Mouse (Mus musculus) erythroblast, embryonic 14.5 days (primary cell): ENCODE data around the gene Akap2. TPM values are rescaled to one million over a fixed set of nuclear protein-coding genes. Genes with fewer than 3 reads are reported as not detected.

Source experiments
- H3K27me3 ChIP-seq: 2 replicates; pipeline ENCODE4 v1.6.1; 2012; ENCODE audit warnings: inconsistent platforms; ENCODE audit not compliant: control insufficient read depth
- H3K36me3 ChIP-seq: 2 replicates; pipeline ENCODE4 v1.6.1; 2012; ENCODE audit warnings: mild to moderate bottlenecking, inconsistent platforms; ENCODE audit not compliant: control insufficient read depth
- H3K4me1 ChIP-seq: 2 replicates; pipeline ENCODE4 v1.6.1; 2012; ENCODE audit warnings: inconsistent platforms; ENCODE audit not compliant: control insufficient read depth
- H3K4me3 ChIP-seq: replicated peaks from 2 replicates; pipeline ENCODE3; 2012; ENCODE audit warnings: moderate library complexity, mild to moderate bottlenecking, inconsistent platforms
- H3K9me3 ChIP-seq: 2 replicates; pipeline ENCODE4 v1.6.1; 2012; ENCODE audit warnings: low read length, inconsistent platforms, mixed read lengths; ENCODE audit not compliant: control insufficient read depth
- GATA1 ChIP-seq: IDR thresholded peaks from 2 replicates; pipeline ENCODE4 v1.6.1; 2012; ENCODE audit warnings: low read length, inconsistent platforms, mixed read lengths
- TAL1 ChIP-seq: IDR thresholded peaks from 3 replicates; pipeline ENCODE4 v1.6.1; 2012; ENCODE audit warnings: low read length, inconsistent platforms, mixed read lengths
- polyA plus RNA-seq: library from polyadenylated mRNA; stranded (reverse); fragments of >175 nt; gene quantifications from 2 replicates; pipeline ENCODE4 v1.2.3, GENCODE M21; 2012

Akap2 gene
- polyA plus RNA-seq, 1 experiment, result under 0.01 TPM

DNA sequence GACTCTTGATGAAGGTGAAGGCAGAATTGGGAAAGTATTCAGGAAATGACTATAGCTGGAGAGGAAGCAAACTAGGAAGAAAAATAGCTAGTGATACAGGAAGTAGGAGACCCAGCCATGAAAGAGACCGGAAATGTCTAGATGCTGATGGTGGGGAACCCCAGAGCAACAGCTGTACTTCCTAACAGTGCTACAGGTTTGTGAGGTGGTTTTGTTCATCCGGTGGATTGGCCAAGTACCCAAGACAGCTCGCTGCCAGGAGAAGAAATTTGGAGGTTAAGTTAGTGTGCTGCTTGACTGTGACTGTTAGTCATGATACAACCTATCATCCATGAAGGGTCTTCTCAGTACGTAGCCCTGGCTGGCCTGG, 96.1 kb downstream of the Akap2 start:
- no peak for TF ChIP-seq TAL1
- TF ChIP-seq GATA1, result no peak

GRCm38 (mm10) chr4:57815355-57815754, 97.9 kb downstream of the Akap2 start:
- Histone ChIP-seq H3K27me3 (no peaks in the 10 kb centered on the region), H3K9me3 (0 out of 2 replicates have a peak, but pooled peaks cover 2% of the 10 kb centered on the region), H3K4me3 (no peak overlapping the region), H3K36me3 (no peaks in the 10 kb centered on the region), H3K4me1 (peaks cover 4% of the 10 kb centered on the region)
- no peak for TF ChIP-seq TAL1
- no peak for TF ChIP-seq GATA1

More for the DNA sequence above, 96.1 kb downstream of the Akap2 start:
- Histone ChIP-seq H3K4me1 (peaks cover 4% of the 10 kb centered on the region), H3K4me3 (no peak overlapping the region), H3K36me3 (no peaks in the 10 kb centered on the region), H3K27me3 (no peaks in the 10 kb centered on the region), H3K9me3 (0 out of 2 replicates have a peak, but pooled peaks cover 2% of the 10 kb centered on the region)

DNA sequence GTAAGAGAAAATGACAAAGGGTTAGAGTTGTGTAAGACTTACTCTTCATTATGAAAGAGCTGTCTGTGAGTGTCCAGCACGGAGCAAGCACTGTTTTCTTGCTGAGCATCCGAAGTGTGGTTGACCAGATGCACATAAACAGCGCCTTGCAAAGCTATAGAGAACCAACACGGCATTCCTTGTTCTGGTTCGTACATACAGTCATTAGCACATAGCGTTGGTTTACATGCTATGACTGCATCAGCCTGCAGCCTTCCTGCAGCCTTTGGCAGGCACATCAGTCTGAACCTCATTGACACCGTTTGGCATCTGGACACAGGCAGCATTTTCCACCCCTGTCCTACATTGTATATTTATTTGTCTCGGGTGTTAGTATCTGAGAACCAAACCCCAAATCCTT, 98.7 kb downstream of the Akap2 start:
- H3K36me3 ChIP-seq, result no peaks in the 10 kb centered on the region
- TF ChIP-seq GATA1 (no peak), TAL1 (no peak)
- H3K4me3 ChIP-seq, result no peak overlapping the region
- H3K27me3 ChIP-seq, result no peaks in the 10 kb centered on the region
- peaks cover 4% of the 10 kb centered on the region for H3K4me1 ChIP-seq
- 0 out of 2 replicates have a peak, but pooled peaks cover 2% of the 10 kb centered on the region for H3K9me3 ChIP-seq

DNA sequence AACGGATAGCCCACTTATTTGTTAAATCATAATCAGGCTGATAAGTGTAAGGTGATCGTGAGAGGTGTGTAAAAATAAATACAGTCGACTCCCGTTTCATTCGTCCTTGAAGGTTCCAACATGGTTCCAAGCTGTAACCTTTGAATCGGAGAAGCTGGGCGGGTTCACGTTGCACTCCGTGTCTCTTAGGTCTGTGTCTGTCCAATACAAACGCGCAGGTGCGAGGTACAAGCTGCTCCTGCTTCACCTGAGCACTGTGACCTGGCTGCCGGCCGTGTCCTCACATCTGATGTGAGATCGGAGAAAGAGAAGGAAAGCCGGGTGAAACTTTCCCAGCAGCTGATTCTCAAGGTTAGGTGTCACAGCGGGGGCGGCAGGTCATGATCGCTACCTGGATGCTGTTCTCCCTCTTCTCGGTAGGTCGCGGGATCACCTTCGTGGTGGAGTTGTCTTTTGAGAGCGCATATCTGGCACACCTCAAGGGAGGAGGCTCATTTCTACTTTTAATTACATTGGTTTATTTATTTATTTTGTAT, 103.5 kb downstream of the Akap2 start:
- TF ChIP-seq TAL1 (no peak), GATA1 (no peak)
- H3K27me3 ChIP-seq, result no peaks in the 10 kb centered on the region
- no peaks in the 10 kb centered on the region for H3K36me3 ChIP-seq
- H3K4me3 ChIP-seq, result no peak overlapping the region
- H3K9me3 ChIP-seq, result 0 out of 2 replicates have a peak, but pooled peaks cover 2% of the 10 kb centered on the region
- H3K4me1 ChIP-seq, result no peaks in the 10 kb centered on the region

DNA sequence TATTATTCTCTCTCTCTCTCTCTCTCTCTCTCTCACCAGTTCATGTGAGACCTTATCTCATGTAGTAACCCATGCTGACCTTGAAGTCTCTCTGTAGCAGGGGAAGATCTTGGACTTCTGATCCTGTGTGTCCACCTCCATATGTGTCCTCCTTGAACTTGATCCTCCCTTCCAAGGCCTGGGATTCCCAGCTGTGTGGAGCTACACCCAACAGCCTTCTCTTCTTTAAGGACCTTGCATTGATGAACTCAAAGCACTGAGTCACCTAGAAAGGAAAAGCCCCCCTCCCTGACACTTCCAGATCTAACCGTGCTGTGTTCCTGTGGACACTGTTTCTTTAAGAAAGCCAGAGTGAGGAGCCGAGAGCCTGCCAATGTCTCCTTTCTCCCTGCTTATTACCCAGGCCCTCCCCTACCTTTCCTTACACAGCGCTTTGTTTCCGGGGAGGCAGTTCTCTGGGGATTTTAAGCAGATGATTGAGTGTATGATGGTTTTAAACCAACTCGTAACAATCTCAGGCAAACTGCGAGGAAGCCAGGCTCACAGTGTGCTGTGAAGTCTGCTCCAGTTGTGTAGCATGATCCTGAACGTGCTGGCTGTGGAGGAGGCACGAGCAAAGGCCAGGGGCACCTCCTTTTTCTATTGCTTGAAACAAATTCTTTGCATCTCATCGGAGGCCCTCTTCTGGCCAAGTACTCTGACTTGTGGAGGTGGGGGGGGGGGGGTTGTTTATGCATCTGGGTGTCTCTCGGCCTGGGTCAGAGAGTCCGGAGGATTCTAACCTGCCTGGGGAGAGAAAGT, 104.3 kb downstream of the Akap2 start:
- Histone ChIP-seq H3K4me1 (no peaks in the 10 kb centered on the region), H3K36me3 (no peaks in the 10 kb centered on the region), H3K4me3 (no peak overlapping the region), H3K27me3 (no peaks in the 10 kb centered on the region), H3K9me3 (0 out of 2 replicates have a peak, but pooled peaks cover 2% of the 10 kb centered on the region)
- no peak for TF ChIP-seq GATA1
- no peak for TF ChIP-seq TAL1

GRCm38 (mm10) chr4:57822641-57823040, 105.2 kb downstream of the Akap2 start:
- no peak for TF ChIP-seq GATA1
- TF ChIP-seq TAL1, result no peak
- Histone ChIP-seq H3K4me3 (no peak overlapping the region), H3K27me3 (no peaks in the 10 kb centered on the region), H3K9me3 (no peaks in the 10 kb centered on the region), H3K4me1 (no peaks in the 10 kb centered on the region), H3K36me3 (no peaks in the 10 kb centered on the region)

- H3K36me3 ChIP-seq, result no peaks in the 10 kb centered on the region
- no peak overlapping the region for H3K4me3 ChIP-seq
- H3K27me3 ChIP-seq, result no peaks in the 10 kb centered on the region
- no peak for TF ChIP-seq TAL1
- no peak for TF ChIP-seq GATA1
- no peaks in the 10 kb centered on the region for H3K4me1 ChIP-seq
- H3K9me3 ChIP-seq, result no peaks in the 10 kb centered on the region
Observed at GRCm38 (mm10) chr4:57824626-57825240, 107.3 kb downstream of the Akap2 start.

- H3K4me1 ChIP-seq, result no peaks in the 10 kb centered on the region
- TF ChIP-seq TAL1 (no peak), GATA1 (no peak)
- H3K4me3 ChIP-seq, result no peak overlapping the region
- no peaks in the 10 kb centered on the region for H3K27me3 ChIP-seq
- no peaks in the 10 kb centered on the region for H3K36me3 ChIP-seq
- H3K9me3 ChIP-seq, result no peaks in the 10 kb centered on the region
Observed at GRCm38 (mm10) chr4:57826272-57826671, 108.8 kb downstream of the Akap2 start.

DNA sequence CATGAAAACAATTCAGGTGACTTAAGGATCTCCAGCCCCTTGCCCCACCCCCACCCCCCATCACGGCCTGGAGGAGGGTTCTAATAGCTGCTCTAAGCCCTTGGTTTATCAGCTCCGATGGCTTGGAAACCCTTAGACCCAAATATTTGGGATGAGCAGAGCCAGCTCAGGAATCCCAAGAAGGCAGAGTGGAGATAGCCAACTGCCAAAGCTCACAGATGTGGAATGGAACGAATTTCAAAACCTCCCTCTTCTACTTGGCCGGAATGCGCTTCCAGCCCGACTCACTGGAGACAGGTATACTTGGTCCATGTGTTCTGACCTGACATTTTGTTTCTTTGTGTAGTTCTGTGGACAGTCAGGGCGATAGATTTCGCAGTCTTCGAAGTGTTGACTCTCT, 111.7 kb downstream of the Akap2 start:
- H3K27me3 ChIP-seq, result no peaks in the 10 kb centered on the region
- H3K4me1 ChIP-seq, result no peaks in the 10 kb centered on the region
- TF ChIP-seq GATA1, result no peak
- no peak for TF ChIP-seq TAL1
- no peaks in the 10 kb centered on the region for H3K36me3 ChIP-seq
- H3K9me3 ChIP-seq, result no peaks in the 10 kb centered on the region
- H3K4me3 ChIP-seq, result no peak overlapping the region
